Mouse (Mus musculus) cerebellum, adult (tissue): ENCODE results near the gene Prg4.

Experiments
- ATAC-seq: cut with Nextera tagmentation; 2 replicates; pipeline ENCODE4 v1.9.2; 2017; ENCODE audit warnings: mild to moderate bottlenecking, moderate library complexity, mixed read lengths; ENCODE audit not compliant: insufficient number of reproducible peaks, low FRiP score, low TSS enrichment

The Prg4 gene

GRCm38 (mm10) chr1:150466132-150466531 lies at the start of gene Prg4:
Prg4 (minus strand) TSS chr1:150466165.
- no peak for ATAC-seq

- no peak for ATAC-seq
Measured at GRCm38 (mm10) chr1:150513041-150513440, 47.1 kb upstream of the Prg4 start.

GRCm38 (mm10) chr1:150505794-150506193 lies 39.8 kb upstream of the Prg4 start:
- no peak for ATAC-seq

- no peak for ATAC-seq
Measured at GRCm38 (mm10) chr1:150503321-150503720, 37.4 kb upstream of the Prg4 start.

- ATAC-seq, result no peak
Measured at GRCm38 (mm10) chr1:150498177-150498576, 32.2 kb upstream of the Prg4 start.

GRCm38 (mm10) chr1:150497690-150498089 lies 31.7 kb upstream of the Prg4 start:
- no peak for ATAC-seq

- no peak for ATAC-seq
Measured at GRCm38 (mm10) chr1:150496626-150497302, 30.8 kb upstream of the Prg4 start.

GRCm38 (mm10) chr1:150489148-150489547 lies 23.2 kb upstream of the Prg4 start:
- ATAC-seq, result no peak

- ATAC-seq, result no peak
Measured at GRCm38 (mm10) chr1:150480674-150481073, 14.7 kb upstream of the Prg4 start.

GRCm38 (mm10) chr1:150472525-150472924 lies 6.6 kb upstream of the Prg4 start:
- ATAC-seq, result no peak

- no peak for ATAC-seq
Measured at GRCm38 (mm10) chr1:150469992-150470391, 4.0 kb upstream of the Prg4 start.

- no peak for ATAC-seq
Measured at GRCm38 (mm10) chr1:150465364-150465763, 601 bp downstream of the Prg4 start.

GRCm38 (mm10) chr1:150463691-150464090 lies 2.3 kb downstream of the Prg4 start:
- ATAC-seq, result no peak

GRCm38 (mm10) chr1:150463068-150463467 lies 2.9 kb downstream of the Prg4 start:
- no peak for ATAC-seq

- no peak for ATAC-seq
Measured at GRCm38 (mm10) chr1:150460595-150460994, 5.4 kb downstream of the Prg4 start.

- no peak for ATAC-seq
Measured at GRCm38 (mm10) chr1:150459599-150459998, 6.4 kb downstream of the Prg4 start.

- no peak for ATAC-seq
Measured at GRCm38 (mm10) chr1:150458977-150459376, 7.0 kb downstream of the Prg4 start.

GRCm38 (mm10) chr1:150441731-150442130 lies 24.2 kb downstream of the Prg4 start:
- ATAC-seq, result no peak

- no peak for ATAC-seq
Measured at GRCm38 (mm10) chr1:150438641-150439040, 27.3 kb downstream of the Prg4 start.

- ATAC-seq, result no peak
Measured at GRCm38 (mm10) chr1:150426216-150426615, 39.7 kb downstream of the Prg4 start.

- ATAC-seq, result no peak
Measured at GRCm38 (mm10) chr1:150425665-150426064, 40.3 kb downstream of the Prg4 start.

- ATAC-seq, result no peak
Measured at GRCm38 (mm10) chr1:150418426-150418825, 47.5 kb downstream of the Prg4 start.

GRCm38 (mm10) chr1:150416006-150416405 lies 50.0 kb downstream of the Prg4 start:
- no peak for ATAC-seq
